Mouse (Mus musculus): ENCODE data around the gene Matk. TPM values are rescaled to one million over a fixed set of nuclear protein-coding genes. Genes with fewer than 3 reads are reported as not detected.

Gene Matk
- 160 and 167 TPM in 2 replicates for polyA plus RNA-seq (2012; rRNA removed)

DNA sequence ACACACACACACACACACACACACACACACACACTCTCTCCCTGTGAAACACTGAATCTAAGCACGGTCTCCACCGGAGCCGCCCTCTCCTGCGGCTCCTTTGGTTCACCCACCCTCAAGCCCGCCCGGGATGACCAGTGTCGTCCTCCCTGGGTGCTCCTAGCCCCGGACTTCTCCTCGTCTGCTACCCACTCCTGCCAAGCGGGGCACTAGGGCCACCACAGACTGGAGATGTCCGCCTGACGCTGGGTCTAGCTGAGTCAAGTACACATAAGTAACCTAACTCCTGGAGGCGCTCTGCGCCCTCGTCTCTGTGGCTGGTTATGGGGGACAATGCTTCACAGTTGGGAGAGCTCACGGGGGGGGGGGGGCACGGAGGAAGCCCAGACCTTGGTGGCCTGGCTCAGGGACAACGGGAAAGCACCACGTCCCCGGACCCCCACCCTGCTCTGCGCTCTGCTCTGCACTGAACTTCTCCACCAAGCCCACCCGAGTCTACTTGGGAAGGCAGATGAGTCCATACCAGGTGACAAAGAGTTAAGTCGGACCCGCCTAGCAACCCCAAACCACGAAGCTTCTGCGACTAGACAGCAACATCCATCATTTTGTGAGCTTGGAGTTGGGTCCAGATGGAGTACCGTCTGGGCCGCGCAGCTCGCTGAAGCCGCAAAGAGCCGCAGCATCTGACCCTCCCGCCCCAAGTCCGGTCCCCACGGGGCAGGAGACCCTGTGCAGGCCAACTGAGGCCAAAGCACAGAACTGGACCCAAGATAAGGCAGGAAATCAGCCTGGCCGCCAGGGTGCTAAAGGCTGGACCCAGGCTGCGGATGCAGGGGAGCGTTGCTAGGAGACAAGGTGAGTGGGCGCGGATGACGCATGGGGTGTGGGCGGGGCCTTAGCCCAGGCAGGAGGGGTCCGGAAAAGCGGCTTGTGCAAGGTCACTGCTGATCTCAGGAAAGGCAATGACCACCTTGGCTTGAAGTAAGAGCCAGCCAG is at the start of gene Matk:
Gene Matk, plus strand, starts transcription at position 512 of the 996 bp plus-strand sequence.

DNA sequence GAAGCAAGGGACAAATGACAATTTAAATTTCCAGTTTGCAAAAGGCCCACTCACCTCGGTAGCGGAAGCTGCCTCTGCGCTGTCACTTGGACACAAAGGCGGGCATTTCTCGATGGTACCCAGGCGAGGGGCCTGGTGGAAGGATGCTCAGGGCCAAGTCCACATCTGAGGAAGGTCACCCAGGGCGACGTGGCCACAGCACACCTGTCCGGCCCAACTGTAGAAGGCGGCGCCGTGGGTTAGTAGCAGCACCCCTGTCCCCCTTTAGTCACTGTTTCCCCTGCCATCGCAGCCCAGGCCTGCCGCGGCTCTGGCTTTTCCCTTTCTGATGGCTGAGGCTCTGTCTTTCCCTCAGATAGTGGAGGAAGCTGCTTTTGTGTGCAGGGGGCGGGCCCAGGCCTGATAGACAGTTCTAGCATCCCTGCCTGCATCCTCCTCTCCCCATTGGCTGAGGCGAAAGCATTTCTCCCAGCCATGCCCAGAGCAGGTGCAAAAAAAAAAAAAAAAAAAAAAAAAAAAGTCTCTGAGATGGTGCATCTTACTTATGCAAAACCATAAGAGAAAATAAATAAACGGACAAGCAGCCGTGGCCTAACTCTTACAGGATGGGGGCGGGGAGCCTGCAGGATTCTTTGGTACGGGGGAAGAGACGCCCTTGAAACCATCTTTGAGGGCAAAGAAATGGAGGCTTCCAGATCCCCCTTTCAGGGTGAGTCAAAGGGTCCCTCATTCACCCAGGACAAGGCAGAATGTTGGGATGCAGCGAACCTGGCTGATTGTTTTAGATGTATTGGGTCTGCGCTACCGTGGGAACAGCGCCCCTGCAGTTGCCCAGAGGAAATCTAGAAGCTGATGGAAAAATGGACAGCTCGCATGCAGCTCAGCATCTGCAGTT is 22.1 kb upstream of the Matk start, which contains the start of gene Atcay:
Gene Atcay, minus strand, starts transcription at position 396 of the 895 bp plus-strand sequence.

DNA sequence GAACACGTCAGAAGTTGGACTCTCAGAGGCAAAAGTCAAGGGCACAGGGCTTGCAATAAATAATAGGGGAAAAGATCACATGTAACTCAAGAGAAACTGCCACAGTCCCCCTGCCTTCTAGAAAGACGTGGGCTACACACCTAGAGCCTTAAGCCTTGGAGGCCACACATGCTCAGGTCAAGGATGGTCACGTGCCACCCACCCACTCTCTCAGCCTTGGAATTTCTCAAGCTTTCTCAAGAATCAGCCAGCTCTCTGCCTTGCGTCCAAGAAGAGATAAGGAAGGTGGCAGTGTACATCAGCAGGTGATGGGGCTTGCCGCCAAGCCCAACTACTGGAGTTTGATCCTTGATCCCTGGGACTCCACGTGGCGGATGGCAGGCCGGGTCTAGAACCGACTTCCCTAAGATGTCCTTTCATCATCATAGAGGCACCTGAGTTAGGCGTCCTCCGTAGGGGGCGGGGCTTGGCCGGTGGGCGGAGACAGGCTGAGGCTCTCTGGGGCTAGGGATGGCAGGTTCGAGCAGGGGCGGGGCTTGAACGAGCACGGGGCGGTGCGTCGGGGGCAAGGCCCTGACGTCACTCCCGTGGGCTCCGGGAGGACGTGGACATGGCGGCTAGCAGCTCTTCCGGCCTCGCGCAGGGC is 20.0 kb upstream of the Matk start, which contains the start of gene Zfr2:
Gene Zfr2, plus strand, starts transcription at position 576 of the 646 bp plus-strand sequence.

DNA sequence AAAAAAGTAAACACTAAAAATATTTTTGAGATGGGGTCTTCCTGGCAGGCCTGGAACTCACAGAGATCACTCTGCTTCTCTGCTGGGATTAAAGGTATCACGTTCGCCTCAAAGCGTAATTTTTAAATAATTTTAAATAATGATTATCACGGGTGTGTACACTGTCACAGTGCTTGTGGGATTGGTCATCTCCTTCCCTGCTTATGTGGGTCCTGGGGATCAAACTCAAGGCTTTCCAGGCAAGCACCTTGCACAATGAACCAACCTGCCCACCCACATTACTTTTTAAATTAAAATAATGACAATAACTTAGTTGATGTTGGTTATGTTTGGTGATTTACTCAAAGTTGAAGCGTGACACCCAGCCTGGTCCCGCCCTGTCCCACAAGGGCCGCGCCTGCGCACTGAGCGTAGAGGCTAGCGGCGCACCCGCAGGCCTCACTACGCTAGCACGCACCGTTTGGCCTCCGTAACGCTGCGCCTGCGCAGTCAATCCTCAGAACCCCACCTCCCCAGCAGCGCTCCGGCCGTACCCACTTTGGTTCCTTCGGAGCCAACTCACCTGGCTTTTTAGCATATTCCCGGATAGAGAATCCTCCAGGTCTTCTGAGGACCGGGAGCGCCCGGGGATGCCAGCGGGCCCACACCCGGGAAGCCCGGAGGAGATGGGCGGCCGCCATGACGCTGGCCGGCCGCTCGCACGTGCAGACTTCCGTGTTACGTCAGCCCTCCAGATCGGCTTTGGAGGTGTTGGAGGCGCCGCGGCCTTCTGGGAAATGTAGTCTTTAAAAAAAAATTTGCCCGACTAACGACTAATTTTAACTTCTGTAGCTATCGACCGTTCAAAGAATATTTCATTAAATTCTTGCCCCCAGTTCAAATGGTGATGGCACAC is 13.7 kb downstream of the Matk start, which contains the start of the genes Mrpl54 and Apba3:
Gene Mrpl54, minus strand, starts transcription at position 724 of the 895 bp plus-strand sequence.
Gene Apba3, plus strand, starts transcription at position 750 of the 895 bp plus-strand sequence.

DNA sequence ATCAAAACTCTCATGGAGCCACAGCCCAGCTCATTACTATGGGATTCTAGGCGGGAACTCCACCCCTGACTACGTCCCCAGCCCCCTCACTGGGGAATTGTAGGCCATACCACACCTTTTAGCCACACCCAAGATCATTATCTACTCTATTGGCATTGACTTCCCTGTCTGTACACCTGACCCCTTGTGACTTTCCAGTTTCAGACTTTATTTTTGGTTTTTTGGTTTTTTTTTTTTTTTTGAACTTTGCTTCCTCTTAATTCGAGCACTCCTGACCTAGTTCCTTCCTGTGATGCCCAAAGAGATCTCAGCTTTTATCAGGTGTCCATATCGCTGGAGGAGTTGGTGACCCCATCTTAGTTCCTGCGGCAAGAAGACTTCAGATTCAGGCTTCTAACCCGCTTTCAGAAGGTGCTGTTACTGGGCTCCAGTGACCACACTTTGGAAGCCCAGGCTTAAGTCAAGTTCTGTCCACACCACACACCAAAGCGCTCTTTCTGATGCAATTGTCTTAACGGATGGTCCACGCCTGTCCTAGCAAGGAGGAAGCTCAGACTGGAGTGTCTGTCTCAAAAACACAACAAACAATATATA is 38.9 kb downstream of the Matk start, which contains the start of gene Tjp3:
Gene Tjp3, minus strand, starts transcription at position 71 of the 594 bp plus-strand sequence.

DNA sequence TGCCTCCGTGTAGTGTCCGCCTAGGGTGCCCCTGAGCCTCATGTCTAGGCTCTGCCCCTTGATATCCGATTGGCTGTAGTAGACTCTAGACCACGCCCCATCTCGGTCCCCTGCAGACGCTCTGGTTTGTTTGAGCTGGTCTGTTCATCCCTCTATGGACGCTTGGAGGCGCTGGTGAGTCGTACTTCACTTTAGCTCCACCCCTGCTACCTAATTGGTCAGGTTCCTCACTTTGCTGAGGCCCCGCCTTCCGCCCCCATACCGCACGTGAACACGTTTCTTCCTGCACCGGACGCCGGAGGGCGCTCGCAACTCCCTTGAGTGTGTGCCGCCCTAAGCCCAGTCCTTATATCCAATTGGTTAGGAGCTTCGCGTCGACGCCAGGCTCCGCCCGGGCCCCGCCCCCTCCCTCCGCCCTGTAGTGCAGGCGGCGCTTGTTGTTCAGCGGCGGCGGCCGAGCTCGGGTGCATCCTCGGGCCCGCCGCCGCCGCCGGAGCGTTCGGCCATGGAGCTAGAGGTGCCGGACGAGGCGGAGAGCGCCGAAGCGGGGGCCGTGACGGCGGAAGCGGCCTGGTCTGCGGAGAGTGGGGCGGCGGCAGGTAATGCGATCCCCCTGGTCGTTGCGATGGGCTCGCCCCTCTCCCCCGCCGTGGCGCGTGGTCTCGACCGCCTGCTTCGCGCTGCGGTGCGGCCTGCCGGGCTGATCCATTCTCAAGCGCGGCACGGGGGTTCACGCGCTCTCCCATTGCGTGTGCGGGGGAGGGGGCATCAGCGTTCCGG is 40.0 kb downstream of the Matk start, which contains the start of gene Pip5k1c:
Gene Pip5k1c, plus strand, starts transcription at position 410 of the 780 bp plus-strand sequence.

Other genes starting within 250 kb of the Matk start
- 37.5 and 53.7 TPM in 2 replicates for gene Gng7, start 238.0 kb upstream of the Matk start, polyA plus RNA-seq (2012; rRNA removed)
- 63.0 and 72.2 TPM in 2 replicates for gene Diras1, start 227.3 kb upstream of the Matk start, polyA plus RNA-seq (2012; rRNA removed)
- 68.4 and 75.8 TPM in 2 replicates for gene Slc39a3, start 215.5 kb upstream of the Matk start, polyA plus RNA-seq (2012; rRNA removed)
- 265 and 268 TPM in 2 replicates for gene Sgta, start 192.8 kb upstream of the Matk start, polyA plus RNA-seq (2012; rRNA removed)
- gene Thop1, start 182.9 kb upstream of the Matk start, polyA plus RNA-seq (2012; rRNA removed) = 75.2 and 75.3 TPM in 2 replicates
- gene Creb3l3, start 154.1 kb upstream of the Matk start, polyA plus RNA-seq (2012; rRNA removed) = 0.40 and 0.48 TPM in 2 replicates
- gene Map2k2, start 147.0 kb upstream of the Matk start, polyA plus RNA-seq (2012; rRNA removed) = 179 and 183 TPM in 2 replicates
- gene Zbtb7a, start 117.7 kb upstream of the Matk start, polyA plus RNA-seq (2012; rRNA removed) = 8.3 and 9.9 TPM in 2 replicates
- gene Pias4, start 85.0 kb upstream of the Matk start, polyA plus RNA-seq (2012; rRNA removed) = 23.5 and 28.9 TPM in 2 replicates
- 1,300 and 1,423 TPM in 2 replicates for gene Eef2, start 76.3 kb upstream of the Matk start, polyA plus RNA-seq (2012; rRNA removed)
- gene Dapk3, start 69.9 kb upstream of the Matk start, polyA plus RNA-seq (2012; rRNA removed) = 67.6 and 77.1 TPM in 2 replicates
- not detected in 2 replicates for gene 4930442H23Rik, start 69.1 kb upstream of the Matk start, polyA plus RNA-seq (2012; rRNA removed)
- 0.16 and 0.17 TPM in 2 replicates for gene Nmrk2, start 50.9 kb upstream of the Matk start, polyA plus RNA-seq (2012; rRNA removed)
- gene Atcay, start 22.1 kb upstream of the Matk start, polyA plus RNA-seq (2012; rRNA removed) = 163 and 174 TPM in 2 replicates
- gene Zfr2, start 19.8 kb upstream of the Matk start, polyA plus RNA-seq (2012; rRNA removed) = 67.6 and 70.9 TPM in 2 replicates
- 61.6 and 82.0 TPM in 2 replicates for gene Mrpl54, start 14.0 kb downstream of the Matk start, polyA plus RNA-seq (2012; rRNA removed)
- gene Apba3, start 14.0 kb downstream of the Matk start, polyA plus RNA-seq (2012; rRNA removed) = 43.6 and 46.7 TPM in 2 replicates
- gene Tjp3, start 38.6 kb downstream of the Matk start, polyA plus RNA-seq (2012; rRNA removed) = 4.7 and 5.7 TPM in 2 replicates
- 209 and 257 TPM in 2 replicates for gene Pip5k1c, start 40.0 kb downstream of the Matk start, polyA plus RNA-seq (2012; rRNA removed)
- 31.3 and 32.6 TPM in 2 replicates for gene Cactin, start 68.2 kb downstream of the Matk start, polyA plus RNA-seq (2012; rRNA removed)
- 2.9 and 3.2 TPM in 2 replicates for gene Tbxa2r, start 75.8 kb downstream of the Matk start, polyA plus RNA-seq (2012; rRNA removed)
- 0.08 and 0.09 TPM in 2 replicates for gene Gipc3, start 90.3 kb downstream of the Matk start, polyA plus RNA-seq (2012; rRNA removed)
- gene Hmg20b, start 97.5 kb downstream of the Matk start, polyA plus RNA-seq (2012; rRNA removed) = 29.3 and 32.0 TPM in 2 replicates
- gene Mfsd12, start 104.6 kb downstream of the Matk start, polyA plus RNA-seq (2012; rRNA removed) = 17.9 and 18.2 TPM in 2 replicates
- gene 4930404N11Rik, start 112.9 kb downstream of the Matk start, polyA plus RNA-seq (2012; rRNA removed) = 0.48 TPM in 1 of 2 replicates, not detected in the other
- gene Fzr1, start 125.6 kb downstream of the Matk start, polyA plus RNA-seq (2012; rRNA removed) = 138 and 139 TPM in 2 replicates
- gene Dohh, start 131.5 kb downstream of the Matk start, polyA plus RNA-seq (2012; rRNA removed) = 66.2 and 66.7 TPM in 2 replicates
- 6.6 and 8.8 TPM in 2 replicates for gene Gm48551, start 131.5 kb downstream of the Matk start, polyA plus RNA-seq (2012; rRNA removed)
- gene Gm48552, start 136.1 kb downstream of the Matk start, polyA plus RNA-seq (2012; rRNA removed) = 7.0 and 10.1 TPM in 2 replicates
- gene Smim24, start 140.1 kb downstream of the Matk start, polyA plus RNA-seq (2012; rRNA removed) = 3.9 and 4.1 TPM in 2 replicates
- 8.6 and 8.9 TPM in 2 replicates for gene Nfic, start 202.7 kb downstream of the Matk start, polyA plus RNA-seq (2012; rRNA removed)
- gene Celf5, start 229.8 kb downstream of the Matk start, polyA plus RNA-seq (2012; rRNA removed) = 300 and 400 TPM in 2 replicates
- gene Ncln, start 243.5 kb downstream of the Matk start, polyA plus RNA-seq (2012; rRNA removed) = 141 and 144 TPM in 2 replicates
- gene S1pr4, start 247.2 kb downstream of the Matk start, polyA plus RNA-seq (2012; rRNA removed) = 0.23 and 0.24 TPM in 2 replicates

All from central nervous system, embryonic 18 days (tissue).